In the genomic region with DNA sequence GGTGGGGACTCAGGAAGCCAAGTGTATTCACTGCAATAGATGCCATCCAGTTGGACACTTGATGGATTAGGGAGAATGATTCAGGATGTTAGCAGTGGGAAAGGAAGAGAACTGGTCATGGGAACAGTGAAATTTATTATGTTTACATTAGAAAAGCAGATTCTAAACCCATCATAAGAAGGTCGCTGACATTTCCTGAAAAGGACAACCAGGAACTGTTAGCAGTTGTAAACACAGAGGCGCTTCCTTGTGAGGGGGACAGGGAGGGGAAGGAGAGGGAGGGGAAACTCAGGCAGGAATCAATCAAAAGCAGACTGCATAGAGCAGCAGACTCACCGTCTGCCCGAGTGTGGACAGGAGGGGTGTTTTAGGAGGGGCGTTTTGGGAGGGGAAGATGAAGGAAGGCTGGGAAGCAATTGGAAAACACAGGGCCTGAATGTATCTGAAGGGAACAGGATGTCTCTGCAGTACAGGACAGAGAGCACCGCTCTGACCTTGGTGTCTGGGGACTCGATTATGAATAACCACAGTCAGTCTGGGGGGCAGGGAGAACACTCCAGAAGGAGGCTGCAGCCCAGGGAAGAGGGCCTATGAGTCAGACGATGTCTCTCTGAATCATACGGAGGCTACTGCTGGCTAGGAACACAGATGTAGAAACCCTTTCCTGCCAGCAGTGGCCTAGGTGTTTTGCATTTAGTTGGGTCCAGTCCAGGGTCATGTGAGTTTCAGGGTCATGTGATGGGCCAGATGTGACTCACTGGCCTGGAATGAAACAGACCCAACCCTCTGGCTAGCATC, we compare ENCODE assay signal across 8 mouse cellular contexts. TPM values are rescaled to one million over a fixed set of nuclear protein-coding genes. Genes with fewer than 3 reads are reported as not detected.
DNase-seq lines count a peak whose midpoint lies in the region; ATAC-seq lines count a peak whose summit lies in the region.

No protein-coding gene starts in this region.

- peak; percentile 70 for DNase-seq in right cerebral cortex, adult 18-20 months
- DNase-seq in right cerebral cortex, postnatal 4 days, result no peak
- peak; percentile 39 for DNase-seq in embryo, embryonic 10.5 days (ENCODE audit: low spot score)
- DNase-seq in kidney, postnatal 36 days, result peak; percentile 88 to 93
- DNase-seq in lung, postnatal 4 days, result peak; percentile 60 to 63
- peak; percentile 73 for DNase-seq in yolk sac, embryonic 10.5 days (ENCODE audit: low spot score)
- DNase-seq in B cell, adult 2 months, result no peak

- H3K9ac ChIP-seq in heart, embryonic 14.5 days (ENCODE audit: low read length), result peak overlapping the region; percentile 16

- 13% methylated on average over 9 of the region's 9 CpGs for WGBS in heart, embryonic 14.5 days

- no peaks in the 10 kb centered on the region for H3K27me3 ChIP-seq in heart, embryonic 14.5 days (ENCODE audit: control insufficient read depth, insufficient read depth, low read length)

- H3K4me1 ChIP-seq in heart, embryonic 14.5 days (ENCODE audit: control insufficient read depth in 2 of 2, insufficient read depth in 2 of 2, low read length in 2 of 2), result peaks cover 22 to 24% of the 10 kb centered on the region in 2 experiments

- H3K4me3 ChIP-seq in heart, embryonic 14.5 days (ENCODE audit: control insufficient read depth in 1 of 2, insufficient read depth in 1 of 2, low read depth in 1 of 2, low read length in 2 of 2), result no peak overlapping the region

- peaks cover 10% of the 10 kb centered on the region for H3K36me3 ChIP-seq in heart, embryonic 14.5 days (ENCODE audit: control insufficient read depth, insufficient read depth, low read length)

- no peaks in the 10 kb centered on the region for H3K9me3 ChIP-seq in heart, embryonic 14.5 days (ENCODE audit: control insufficient read depth, low read length)

- peak overlapping the region; percentile 88 to 90 for H3K27ac ChIP-seq in heart, embryonic 14.5 days (replicated peaks in 1 of 2; ENCODE audit: control insufficient read depth in 1 of 2, insufficient read depth in 1 of 2, low read depth in 2 of 2, low read length in 2 of 2)

- peak overlapping the region; percentile 42 for H3K4me2 ChIP-seq in heart, embryonic 14.5 days (ENCODE audit: low read length)

- ATAC-seq in heart, embryonic 14.5 days (ENCODE audit: insufficient number of reproducible peaks, insufficient read depth, low FRiP score, low read depth), result peak; percentile 79

RNA-seq across cellular contexts. Expression of gene Agfg2, which starts 12.9 kb away (rescaled TPM):
- 10.7 and 12.1 TPM in 2 replicates for polyA plus RNA-seq in heart, embryonic 14.5 days (2014; fragmentation: Nextera tagmentation; extraction: Ambion mirVana)

RNA-seq across cellular contexts. Expression of gene Irs3, which starts 26.1 kb away (rescaled TPM):
- polyA plus RNA-seq in heart, embryonic 14.5 days (2014; fragmentation: Nextera tagmentation; extraction: Ambion mirVana), result 0.11 TPM in 2 replicates

RNA-seq across cellular contexts. Expression of gene Sap25, which starts 30.5 kb away (rescaled TPM):
- 4.3 and 4.6 TPM in 2 replicates for polyA plus RNA-seq in heart, embryonic 14.5 days (2014; fragmentation: Nextera tagmentation; extraction: Ambion mirVana)

RNA-seq across cellular contexts. Expression of gene Gm20605, which starts 42.7 kb away (rescaled TPM):
- 5.2 and 5.6 TPM in 2 replicates for polyA plus RNA-seq in heart, embryonic 14.5 days (2014; fragmentation: Nextera tagmentation; extraction: Ambion mirVana)

RNA-seq across cellular contexts. Expression of gene Lrch4, which starts 42.7 kb away (rescaled TPM):
- polyA plus RNA-seq in heart, embryonic 14.5 days (2014; fragmentation: Nextera tagmentation; extraction: Ambion mirVana), result 22.7 and 23.9 TPM in 2 replicates

Comparison
In these comparisons a context has a peak if more than half of its experiments do, and no peak if none do; other contexts are left out.
1. DNase-seq: peak in right cerebral cortex, adult 18-20 months (single experiment), embryo, embryonic 10.5 days (single experiment), kidney, postnatal 36 days (2 of 2), lung, postnatal 4 days (2 of 2) and yolk sac, embryonic 10.5 days (single experiment); none in right cerebral cortex, postnatal 4 days (single experiment) and B cell, adult 2 months (0 of 2).